Comparison of ENCODE assay signal across 27 mouse cellular contexts in genomic region chr2:77918474-77918873, GRCm38 (mm10).
"Had no signal": no experiment of that assay in that cellular context is flagged by ENCODE, and none has a peak within 500 bp of the region (broad histone marks: within the 10 kb centered on the region; RNA-seq: fewer than 3 reads in every experiment).

No protein-coding gene starts in this region.

- H3K4me1 ChIP-seq: heart, embryonic 10.5 days; heart, embryonic 12.5 days; hindbrain, embryonic 10.5 days; hindbrain, embryonic 12.5 days; intestine, embryonic 15.5 days; liver, embryonic 13.5 days; liver, embryonic 15.5 days had no signal

- H3K27me3 ChIP-seq: heart, embryonic 12.5 days; hindbrain, embryonic 12.5 days; intestine, embryonic 15.5 days; limb, embryonic 12.5 days; liver, embryonic 13.5 days; liver, embryonic 15.5 days had no signal

- ATAC-seq: hindbrain, embryonic 16.5 days; inflammation-experienced regulatory T-cells, adult 6 months; intestine, embryonic 15.5 days; intestine, postnatal 0 days had no signal

- H3K9ac ChIP-seq: heart, embryonic 12.5 days; hindbrain, embryonic 12.5 days; hindbrain, embryonic 14.5 days; intestine, embryonic 15.5 days; limb, embryonic 12.5 days; liver, embryonic 13.5 days; liver, embryonic 15.5 days had no signal

- H3K9me3 ChIP-seq: heart, embryonic 10.5 days; heart, embryonic 12.5 days; hindbrain, embryonic 10.5 days; hindbrain, embryonic 12.5 days; intestine, embryonic 15.5 days; limb, embryonic 10.5 days; limb, embryonic 12.5 days; liver, embryonic 13.5 days; liver, embryonic 15.5 days had no signal

- DNase-seq: gastrocnemius, adult 2 months; gastrocnemius, postnatal 10 days; gastrocnemius, postnatal 25 days; heart, postnatal 10 days; heart, postnatal 4 days; kidney, adult 18-20 months; kidney, adult 8-10 months; kidney, postnatal 10 days; kidney, postnatal 25 days; kidney, postnatal 4 days; layer of hippocampus, adult 9-11 months; liver; liver, embryonic 13.5 days had no signal

- H3K4me3 ChIP-seq: gastrocnemius, adult 2 months; heart, embryonic 10.5 days; heart, embryonic 12.5 days; hindbrain, embryonic 10.5 days; hindbrain, embryonic 12.5 days; intestine, embryonic 15.5 days; left cerebral cortex, adult 2 months; limb, embryonic 10.5 days; limb, embryonic 12.5 days; liver, embryonic 13.5 days; liver, embryonic 15.5 days had no signal

- H3K27ac ChIP-seq: gastrocnemius, adult 2 months; heart, embryonic 10.5 days; hindbrain, embryonic 10.5 days; hindbrain, embryonic 12.5 days; hindbrain, embryonic 14.5 days; intestine, embryonic 15.5 days; left cerebral cortex, adult 2 months; limb, embryonic 10.5 days; limb, embryonic 12.5 days; liver, embryonic 13.5 days; liver, embryonic 15.5 days had no signal

- H3K4me2 ChIP-seq: heart, embryonic 12.5 days; hindbrain, embryonic 12.5 days; hindbrain, embryonic 14.5 days; intestine, embryonic 15.5 days; limb, embryonic 12.5 days; liver, embryonic 11.5 days; liver, embryonic 13.5 days; liver, embryonic 15.5 days had no signal
